ENCODE assay signal across 22 mouse cellular contexts in genomic region chr7:136556436-136556835, GRCm38 (mm10).
DNase-seq lines count a peak whose midpoint lies in the region; ATAC-seq and TF ChIP-seq lines count a peak whose summit lies in the region.
"Had no signal": no experiment of that assay in that cellular context is flagged by ENCODE, and none has a peak within 500 bp of the region (broad histone marks: within the 10 kb centered on the region; RNA-seq: fewer than 3 reads in every experiment).

No protein-coding gene starts in this region.

- no peak overlapping the region for H3K4me3 ChIP-seq in embryonic facial prominence, embryonic 13.5 days
- no peak overlapping the region for H3K4me3 ChIP-seq in embryonic facial prominence, embryonic 10.5 days
- H3K4me3 ChIP-seq in kidney, postnatal 0 days (replicated peaks; ENCODE audit: low read depth, low read length) = no peak overlapping the region
- H3K4me3 ChIP-seq in embryonic facial prominence, embryonic 14.5 days (ENCODE audit: low read depth, low read length) = no peak overlapping the region
- H3K4me3 ChIP-seq: embryonic facial prominence, embryonic 12.5 days; forebrain, embryonic 10.5 days; heart, embryonic 10.5 days; hindbrain, embryonic 12.5 days had no signal

- no peak for ATAC-seq in embryonic facial prominence, embryonic 13.5 days (ENCODE audit: insufficient number of reproducible peaks, insufficient read depth, low FRiP score, low TSS enrichment, low read depth)
- no peak for ATAC-seq in kidney, postnatal 0 days (replicated peaks; ENCODE audit: low FRiP score, low read depth)
- no peak for ATAC-seq in embryonic facial prominence, embryonic 14.5 days (ENCODE audit: low read depth)
- ATAC-seq: forebrain, embryonic 16.5 days; hindbrain, embryonic 16.5 days; inflammation-experienced regulatory T-cells, adult 6 months had no signal

- TF ChIP-seq CTCF in kidney, postnatal 0 days (IDR thresholded peaks at IDR 0.05; ENCODE audit: low read depth) = no peak

- no peak for DNase-seq in embryonic facial prominence, embryonic 10.5 days (ENCODE audit: low spot score)
- peak; percentile 68 for DNase-seq in kidney, postnatal 0 days (ENCODE audit: low spot score)
- DNase-seq in kidney, adult 9 months = no peak
- DNase-seq in 3T3-L1 (ENCODE audit: low read depth, low spot score) = peak; percentile 1
- peak; percentile 81 for DNase-seq in embryonic facial prominence, embryonic 14.5 days (ENCODE audit: low spot score)
- no peak for DNase-seq in adrenal gland, postnatal 14 days
- DNase-seq: adrenal gland, adult 8-10 months; cerebellum, adult 11 months; cerebellum, adult 8-10 months; cerebellum, postnatal 14 days; embryo, embryonic 11 days; gastrocnemius, postnatal 25 days; heart, postnatal 10 days; heart, postnatal 4 days had no signal

- no peak overlapping the region for H3K4me2 ChIP-seq in embryonic facial prominence, embryonic 13.5 days
- H3K4me2 ChIP-seq in kidney, postnatal 0 days (ENCODE audit: low read length) = no peak overlapping the region
- H3K4me2 ChIP-seq in embryonic facial prominence, embryonic 14.5 days (ENCODE audit: low read depth, low read length) = no peak overlapping the region
- H3K4me2 ChIP-seq: embryonic facial prominence, embryonic 12.5 days; hindbrain, embryonic 12.5 days had no signal

- WGBS in embryonic facial prominence, embryonic 13.5 days = 15% methylated on average over 4 of the region's 4 CpGs
- 74% methylated on average over 4 of the region's 4 CpGs for WGBS in embryonic facial prominence, embryonic 10.5 days
- 40% methylated on average over 4 of the region's 4 CpGs for WGBS in kidney, postnatal 0 days
- WGBS in embryonic facial prominence, embryonic 14.5 days = 22% methylated on average over 4 of the region's 4 CpGs

- peaks cover 30% of the 10 kb centered on the region for H3K4me1 ChIP-seq in embryonic facial prominence, embryonic 13.5 days
- no peaks in the 10 kb centered on the region for H3K4me1 ChIP-seq in embryonic facial prominence, embryonic 10.5 days
- no peaks in the 10 kb centered on the region for H3K4me1 ChIP-seq in kidney, postnatal 0 days (replicated peaks; ENCODE audit: insufficient read depth, low read length)
- peaks cover 9% of the 10 kb centered on the region for H3K4me1 ChIP-seq in embryonic facial prominence, embryonic 14.5 days (ENCODE audit: control insufficient read depth, insufficient read depth, low read length)
- H3K4me1 ChIP-seq: embryonic facial prominence, embryonic 12.5 days; heart, embryonic 10.5 days had no signal

- H3K9me3 ChIP-seq in embryonic facial prominence, embryonic 13.5 days = no peaks in the 10 kb centered on the region
- H3K9me3 ChIP-seq in embryonic facial prominence, embryonic 10.5 days = no peaks in the 10 kb centered on the region
- H3K9me3 ChIP-seq in kidney, postnatal 0 days (replicated peaks; ENCODE audit: low read length) = no peaks in the 10 kb centered on the region
- H3K9me3 ChIP-seq in embryonic facial prominence, embryonic 14.5 days (ENCODE audit: control insufficient read depth, low read length) = no peaks in the 10 kb centered on the region
- H3K9me3 ChIP-seq: embryonic facial prominence, embryonic 12.5 days; forebrain, embryonic 10.5 days; heart, embryonic 10.5 days; hindbrain, embryonic 12.5 days had no signal

- no peak overlapping the region for H3K9ac ChIP-seq in embryonic facial prominence, embryonic 13.5 days
- no peak overlapping the region for H3K9ac ChIP-seq in kidney, postnatal 0 days (ENCODE audit: low read depth, low read length)
- no peak overlapping the region for H3K9ac ChIP-seq in embryonic facial prominence, embryonic 14.5 days (ENCODE audit: low read depth, low read length)
- H3K9ac ChIP-seq: embryonic facial prominence, embryonic 12.5 days; hindbrain, embryonic 12.5 days had no signal

- H3K27ac ChIP-seq in embryonic facial prominence, embryonic 13.5 days = peak overlapping the region; percentile 45; the same call in 1 of the 2 replicates
- no peak overlapping the region for H3K27ac ChIP-seq in embryonic facial prominence, embryonic 10.5 days (replicated peaks)
- H3K27ac ChIP-seq in kidney, postnatal 0 days = no peak overlapping the region
- H3K27ac ChIP-seq in embryonic facial prominence, embryonic 14.5 days (replicated peaks; ENCODE audit: low read depth, low read length) = 0 out of 2 replicates have a peak overlapping the region, but pooled peaks have one; percentile 29
- H3K27ac ChIP-seq: embryonic facial prominence, embryonic 12.5 days; forebrain, embryonic 10.5 days; heart, embryonic 10.5 days; hindbrain, embryonic 12.5 days had no signal

- no peaks in the 10 kb centered on the region for H3K36me3 ChIP-seq in embryonic facial prominence, embryonic 13.5 days
- no peaks in the 10 kb centered on the region for H3K36me3 ChIP-seq in embryonic facial prominence, embryonic 10.5 days (replicated peaks)
- H3K36me3 ChIP-seq in kidney, postnatal 0 days (ENCODE audit: insufficient read depth, low read length) = no peaks in the 10 kb centered on the region
- H3K36me3 ChIP-seq in embryonic facial prominence, embryonic 14.5 days (ENCODE audit: control insufficient read depth, insufficient read depth, low read length) = no peaks in the 10 kb centered on the region
- H3K36me3 ChIP-seq: embryonic facial prominence, embryonic 12.5 days; forebrain, embryonic 10.5 days; heart, embryonic 10.5 days; hindbrain, embryonic 12.5 days had no signal

- peaks cover 2% of the 10 kb centered on the region; the same call in 1 of the 2 replicates for H3K27me3 ChIP-seq in embryonic facial prominence, embryonic 13.5 days
- peaks cover 7% of the 10 kb centered on the region for H3K27me3 ChIP-seq in embryonic facial prominence, embryonic 10.5 days (replicated peaks; ENCODE audit: low read depth, poor library complexity, severe bottlenecking)
- no peaks in the 10 kb centered on the region for H3K27me3 ChIP-seq in kidney, postnatal 0 days (ENCODE audit: insufficient read depth, low read length)
- no peaks in the 10 kb centered on the region for H3K27me3 ChIP-seq in embryonic facial prominence, embryonic 14.5 days (replicated peaks; ENCODE audit: control insufficient read depth, insufficient read depth, low read length)
- H3K27me3 ChIP-seq: embryonic facial prominence, embryonic 12.5 days; hindbrain, embryonic 12.5 days had no signal

Comparison
In these comparisons a context has a peak if more than half of its experiments do, and no peak if none do; other contexts are left out.
1. H3K27ac ChIP-seq: peak in embryonic facial prominence, embryonic 13.5 days (single experiment) and embryonic facial prominence, embryonic 14.5 days (single experiment); none in embryonic facial prominence, embryonic 10.5 days (single experiment) and kidney, postnatal 0 days (single experiment).
2. DNase-seq: peak in kidney, postnatal 0 days (single experiment), 3T3-L1 (single experiment) and embryonic facial prominence, embryonic 14.5 days (single experiment); none in embryonic facial prominence, embryonic 10.5 days (single experiment), kidney, adult 9 months (single experiment) and adrenal gland, postnatal 14 days (single experiment).